In genomic region chr14:11960269-11961121, GRCm38 (mm10) we compare ENCODE assay signal across 11 mouse cellular contexts.
DNase-seq lines count a peak whose midpoint lies in the region; ATAC-seq lines count a peak whose summit lies in the region.
"Had no signal": no experiment of that assay in that cellular context is flagged by ENCODE, and none has a peak within 500 bp of the region (broad histone marks: within the 10 kb centered on the region; RNA-seq: fewer than 3 reads in every experiment).

No protein-coding gene starts in this region.

- H3K27ac ChIP-seq in forebrain, embryonic 13.5 days: no peak overlapping the region
- H3K27ac ChIP-seq in hindbrain, embryonic 16.5 days (ENCODE audit: low read depth, low read length): no peak overlapping the region
- H3K27ac ChIP-seq in neural tube, embryonic 15.5 days (replicated peaks): no peak overlapping the region

- peaks cover 72% of the 10 kb centered on the region for H3K27me3 ChIP-seq in forebrain, embryonic 13.5 days
- H3K27me3 ChIP-seq in hindbrain, embryonic 16.5 days (replicated peaks; ENCODE audit: control insufficient read depth, insufficient read depth, low read length): no peaks in the 10 kb centered on the region
- H3K27me3 ChIP-seq in neural tube, embryonic 15.5 days (replicated peaks): no peaks in the 10 kb centered on the region

- no peak overlapping the region for H3K4me2 ChIP-seq in forebrain, embryonic 13.5 days
- no peak overlapping the region; the same call in 1 of the 2 replicates for H3K4me2 ChIP-seq in hindbrain, embryonic 16.5 days (ENCODE audit: low read length)
- no peak overlapping the region for H3K4me2 ChIP-seq in neural tube, embryonic 15.5 days
- H3K4me2 ChIP-seq: lung, embryonic 14.5 days had no signal

- 30% methylated on average over 15 of the region's 15 CpGs for WGBS in forebrain, embryonic 13.5 days
- WGBS in hindbrain, embryonic 16.5 days: 58% methylated on average over 15 of the region's 15 CpGs
- 46% methylated on average over 15 of the region's 15 CpGs for WGBS in neural tube, embryonic 15.5 days

- H3K4me3 ChIP-seq in forebrain, embryonic 13.5 days: no peak overlapping the region
- no peak overlapping the region for H3K4me3 ChIP-seq in hindbrain, embryonic 16.5 days (ENCODE audit: low read length)
- no peak overlapping the region for H3K4me3 ChIP-seq in neural tube, embryonic 15.5 days (replicated peaks)

- ATAC-seq in forebrain, embryonic 13.5 days: peak; percentile 93
- peak; percentile 89 for ATAC-seq in hindbrain, embryonic 16.5 days
- peak; percentile 58; the same call in 1 of the 2 replicates for ATAC-seq in neural tube, embryonic 15.5 days (ENCODE audit: low FRiP score)

- H3K36me3 ChIP-seq in forebrain, embryonic 13.5 days (ENCODE audit: poor library complexity, severe bottlenecking): no peaks in the 10 kb centered on the region
- H3K36me3 ChIP-seq in hindbrain, embryonic 16.5 days (ENCODE audit: control insufficient read depth, insufficient read depth, low read length): no peaks in the 10 kb centered on the region
- no peaks in the 10 kb centered on the region for H3K36me3 ChIP-seq in neural tube, embryonic 15.5 days

- no peak overlapping the region for H3K9ac ChIP-seq in forebrain, embryonic 13.5 days
- no peak overlapping the region for H3K9ac ChIP-seq in hindbrain, embryonic 16.5 days (ENCODE audit: low read depth, low read length)
- H3K9ac ChIP-seq in neural tube, embryonic 15.5 days (replicated peaks): no peak overlapping the region
- H3K9ac ChIP-seq: lung, embryonic 14.5 days had no signal

- peaks cover 12% of the 10 kb centered on the region; the same call in 1 of the 2 replicates for H3K4me1 ChIP-seq in forebrain, embryonic 13.5 days
- peaks cover 5% of the 10 kb centered on the region for H3K4me1 ChIP-seq in hindbrain, embryonic 16.5 days (ENCODE audit: control insufficient read depth, insufficient read depth, low read depth, low read length)
- peaks cover 7% of the 10 kb centered on the region; the same call in 1 of the 2 replicates for H3K4me1 ChIP-seq in neural tube, embryonic 15.5 days

- no peaks in the 10 kb centered on the region for H3K9me3 ChIP-seq in forebrain, embryonic 13.5 days (replicated peaks)
- no peaks in the 10 kb centered on the region for H3K9me3 ChIP-seq in hindbrain, embryonic 16.5 days (ENCODE audit: control insufficient read depth, low read length)
- no peaks in the 10 kb centered on the region for H3K9me3 ChIP-seq in neural tube, embryonic 15.5 days (replicated peaks)

- DNase-seq in left cerebral cortex, adult 11 months (ENCODE audit: low spot score): peak; percentile 12
- DNase-seq in left cerebral cortex, adult 18-20 months (ENCODE audit: low spot score in 2 of 2): no peak
- DNase-seq in gastrocnemius, adult 18-20 months (ENCODE audit: low spot score): no peak
- no peak for DNase-seq in adrenal gland, postnatal 25 days
- DNase-seq: gastrocnemius, postnatal 10 days; heart, postnatal 14 days; kidney, postnatal 10 days; lung, embryonic 14.5 days had no signal
